Mouse (Mus musculus): ENCODE results near the gene Atxn1.

GRCm38 (mm10) chr13:45502791-45503190 lies 462.0 kb downstream of the Atxn1 start:
- TF ChIP-seq KAT2A (conservative IDR thresholded peaks at IDR 0.05; ENCODE audit: low read depth, low read length), result no peak
- no peak for TF ChIP-seq CHD2 (IDR thresholded peaks at IDR 0.05; ENCODE audit: low read length)
- no peak for TF ChIP-seq POLR2AphosphoS2 (IDR thresholded peaks at IDR 0.05; ENCODE audit: low read length)
- TF ChIP-seq ZKSCAN1 (IDR thresholded peaks at IDR 0.05; ENCODE audit: low read depth, low read length), result no peak
- TF ChIP-seq CTCF (IDR thresholded peaks at IDR 0.05 in 2 of 3, conservative IDR thresholded peaks at IDR 0.05 in 1 of 3; ENCODE audit: control insufficient read depth in 1 of 3, insufficient read depth in 1 of 3, low read depth in 2 of 3, low read length in 3 of 3, poor library complexity in 1 of 3, severe bottlenecking in 1 of 3), result no peak
- TF ChIP-seq MXI1 (IDR thresholded peaks at IDR 0.05; ENCODE audit: low read depth, low read length), result no peak
